Comparison of ENCODE assay signal across 9 mouse cellular contexts in genomic region chr11:54597902-54598447, GRCm38 (mm10).
DNase-seq lines count a peak whose midpoint lies in the region; ATAC-seq lines count a peak whose summit lies in the region.
"Had no signal": no experiment of that assay in that cellular context is flagged by ENCODE, and none has a peak within 500 bp of the region (broad histone marks: within the 10 kb centered on the region; RNA-seq: fewer than 3 reads in every experiment).

No protein-coding gene starts in this region.

- peak; percentile 59 for DNase-seq in brain, adult 2 months (ENCODE audit: low read depth, low spot score)
- DNase-seq in midbrain, embryonic 14.5 days: peak; percentile 54
- DNase-seq in gastrocnemius, postnatal 4 days (ENCODE audit: low spot score in 2 of 2): no peak
- no peak for DNase-seq in lung, adult 18-20 months

- H3K27ac ChIP-seq in hindbrain, embryonic 13.5 days: peak overlapping the region; percentile 5; the same call in 1 of the 2 replicates
- no peak overlapping the region; the same call in 1 of the 2 replicates for H3K27ac ChIP-seq in midbrain, embryonic 14.5 days (replicated peaks; ENCODE audit: low read depth, low read length)

- peak overlapping the region; percentile 3 for H3K4me3 ChIP-seq in megakaryocyte, embryonic 14.5 days (replicated peaks)
- peak overlapping the region; percentile 35 for H3K4me3 ChIP-seq in hindbrain, embryonic 13.5 days
- peak overlapping the region; percentile 33 for H3K4me3 ChIP-seq in midbrain, embryonic 14.5 days (replicated peaks; ENCODE audit: low read depth, low read length)

- peaks cover 62% of the 10 kb centered on the region for H3K4me1 ChIP-seq in megakaryocyte, embryonic 14.5 days
- H3K4me1 ChIP-seq in hindbrain, embryonic 13.5 days (replicated peaks): peaks cover 12% of the 10 kb centered on the region
- peaks cover 4% of the 10 kb centered on the region; the same call in 1 of the 2 replicates for H3K4me1 ChIP-seq in midbrain, embryonic 14.5 days (ENCODE audit: control insufficient read depth, insufficient read depth, low read length)

- ATAC-seq in megakaryocyte, adult 5-6 weeks (ENCODE audit: poor library complexity, severe bottlenecking): no peak
- ATAC-seq in hindbrain, embryonic 13.5 days (ENCODE audit: low FRiP score): no peak
- no peak for ATAC-seq in midbrain, embryonic 14.5 days (ENCODE audit: low FRiP score, low TSS enrichment)
- ATAC-seq: intestine, embryonic 16.5 days; Patski had no signal

- peak overlapping the region; percentile 44; the same call in 1 of the 2 replicates for H3K9ac ChIP-seq in hindbrain, embryonic 13.5 days
- peak overlapping the region; percentile 41; the same call in 1 of the 2 replicates for H3K9ac ChIP-seq in midbrain, embryonic 14.5 days (replicated peaks; ENCODE audit: low read length)

- H3K27me3 ChIP-seq in megakaryocyte, embryonic 14.5 days (replicated peaks): no peaks in the 10 kb centered on the region
- H3K27me3 ChIP-seq in hindbrain, embryonic 13.5 days: no peaks in the 10 kb centered on the region
- H3K27me3 ChIP-seq in midbrain, embryonic 14.5 days (ENCODE audit: control insufficient read depth, insufficient read depth, low read length): no peaks in the 10 kb centered on the region
- H3K27me3 ChIP-seq: Patski had no signal

- peak overlapping the region; percentile 45 for H3K4me2 ChIP-seq in hindbrain, embryonic 13.5 days
- H3K4me2 ChIP-seq in midbrain, embryonic 14.5 days (ENCODE audit: low read length): peak overlapping the region; percentile 46

- no peaks in the 10 kb centered on the region for H3K9me3 ChIP-seq in megakaryocyte, embryonic 14.5 days
- no peaks in the 10 kb centered on the region for H3K9me3 ChIP-seq in hindbrain, embryonic 13.5 days
- no peaks in the 10 kb centered on the region for H3K9me3 ChIP-seq in midbrain, embryonic 14.5 days (ENCODE audit: control insufficient read depth, low read length)

- peaks cover 3% of the 10 kb centered on the region for H3K36me3 ChIP-seq in megakaryocyte, embryonic 14.5 days (replicated peaks; ENCODE audit: low read length)
- H3K36me3 ChIP-seq in hindbrain, embryonic 13.5 days: no peaks in the 10 kb centered on the region
- no peaks in the 10 kb centered on the region for H3K36me3 ChIP-seq in midbrain, embryonic 14.5 days (ENCODE audit: control insufficient read depth, insufficient read depth, low read length)

- WGBS in hindbrain, embryonic 13.5 days: 42% methylated on average over 1 of the region's 1 CpGs
- whole genome bisulfite sequencing in midbrain, embryonic 14.5 days: 35% methylated on average over 1 of the region's 1 CpGs

Comparison
In these comparisons a context has a peak if more than half of its experiments do, and no peak if none do; other contexts are left out.
1. DNase-seq: peak in brain, adult 2 months (single experiment) and midbrain, embryonic 14.5 days (single experiment); none in gastrocnemius, postnatal 4 days (0 of 2) and lung, adult 18-20 months (0 of 2).
2. Peak in every context shown above with its lines, with median percentiles within 50 percentile points of each other: H3K4me3 ChIP-seq.